Mouse (Mus musculus): ENCODE measurements around the gene Igdcc4. TPM values are rescaled to one million over a fixed set of nuclear protein-coding genes. Genes with fewer than 3 reads are reported as not detected.

Gene Igdcc4
- polyA plus RNA-seq, 1 experiment, result not detected

GRCm38 (mm10) chr9:65142399-65142798 lies 41.1 kb downstream of the Igdcc4 start:
- H3K4me3 ChIP-seq (replicated peaks), result no peak overlapping the region
- H3K9me3 ChIP-seq (ENCODE audit: control insufficient read depth, low read length), result peaks cover 4% of the 10 kb centered on the region; the same call in 1 of the 2 replicates
- TF ChIP-seq GATA1 (IDR thresholded peaks at IDR 0.05; ENCODE audit: low read length) (no peak), TAL1 (IDR thresholded peaks at IDR 0.05; ENCODE audit: low read length) (no peak)
- H3K36me3 ChIP-seq (ENCODE audit: control insufficient read depth), result no peaks in the 10 kb centered on the region
- peaks cover 74% of the 10 kb centered on the region for H3K27me3 ChIP-seq (ENCODE audit: control insufficient read depth)
- no peaks in the 10 kb centered on the region; the same call in 1 of the 2 replicates for H3K4me1 ChIP-seq (ENCODE audit: control insufficient read depth)

DNA sequence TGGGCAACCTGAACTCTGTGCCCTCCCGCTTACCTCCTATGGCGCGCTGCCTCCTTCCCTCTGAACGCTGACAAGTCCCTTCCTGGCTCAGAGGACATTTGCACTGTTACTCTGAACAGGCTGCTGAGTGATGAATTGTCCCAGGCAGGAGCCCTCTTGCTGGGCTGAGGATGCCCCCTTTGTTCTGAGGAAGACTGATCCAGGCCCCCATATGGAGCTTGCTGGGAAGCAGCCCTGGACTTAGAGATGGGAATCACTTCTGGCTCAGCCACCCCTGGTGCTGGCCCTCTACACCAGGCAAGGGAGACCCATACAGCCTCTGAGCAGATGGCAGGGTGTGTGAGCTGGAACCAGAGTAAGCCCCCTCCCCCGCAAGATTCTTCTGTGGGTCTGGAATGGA lies 44.7 kb downstream of the Igdcc4 start:
- peaks cover 46% of the 10 kb centered on the region for H3K27me3 ChIP-seq (ENCODE audit: control insufficient read depth)

GRCm38 (mm10) chr9:65148507-65148906 lies 47.2 kb downstream of the Igdcc4 start:
- Histone ChIP-seq H3K27me3 (ENCODE audit: control insufficient read depth) (peaks cover 26% of the 10 kb centered on the region), H3K4me3 (replicated peaks) (no peak overlapping the region), H3K9me3 (ENCODE audit: control insufficient read depth, low read length) (no peaks in the 10 kb centered on the region), H3K36me3 (ENCODE audit: control insufficient read depth) (no peaks in the 10 kb centered on the region), H3K4me1 (ENCODE audit: control insufficient read depth) (no peaks in the 10 kb centered on the region)
- TF ChIP-seq TAL1 (IDR thresholded peaks at IDR 0.05; ENCODE audit: low read length), result no peak
- TF ChIP-seq GATA1 (IDR thresholded peaks at IDR 0.05; ENCODE audit: low read length), result no peak

More for the DNA sequence above, 44.7 kb downstream of the Igdcc4 start:
- no peaks in the 10 kb centered on the region; the same call in 1 of the 2 replicates for H3K4me1 ChIP-seq (ENCODE audit: control insufficient read depth)
- no peak overlapping the region for H3K4me3 ChIP-seq (replicated peaks)
- H3K36me3 ChIP-seq (ENCODE audit: control insufficient read depth), result no peaks in the 10 kb centered on the region
- peaks cover 4% of the 10 kb centered on the region; the same call in 1 of the 2 replicates for H3K9me3 ChIP-seq (ENCODE audit: control insufficient read depth, low read length)
- TF ChIP-seq TAL1 (IDR thresholded peaks at IDR 0.05; ENCODE audit: low read length), result no peak
- no peak for TF ChIP-seq GATA1 (IDR thresholded peaks at IDR 0.05; ENCODE audit: low read length)

DNA sequence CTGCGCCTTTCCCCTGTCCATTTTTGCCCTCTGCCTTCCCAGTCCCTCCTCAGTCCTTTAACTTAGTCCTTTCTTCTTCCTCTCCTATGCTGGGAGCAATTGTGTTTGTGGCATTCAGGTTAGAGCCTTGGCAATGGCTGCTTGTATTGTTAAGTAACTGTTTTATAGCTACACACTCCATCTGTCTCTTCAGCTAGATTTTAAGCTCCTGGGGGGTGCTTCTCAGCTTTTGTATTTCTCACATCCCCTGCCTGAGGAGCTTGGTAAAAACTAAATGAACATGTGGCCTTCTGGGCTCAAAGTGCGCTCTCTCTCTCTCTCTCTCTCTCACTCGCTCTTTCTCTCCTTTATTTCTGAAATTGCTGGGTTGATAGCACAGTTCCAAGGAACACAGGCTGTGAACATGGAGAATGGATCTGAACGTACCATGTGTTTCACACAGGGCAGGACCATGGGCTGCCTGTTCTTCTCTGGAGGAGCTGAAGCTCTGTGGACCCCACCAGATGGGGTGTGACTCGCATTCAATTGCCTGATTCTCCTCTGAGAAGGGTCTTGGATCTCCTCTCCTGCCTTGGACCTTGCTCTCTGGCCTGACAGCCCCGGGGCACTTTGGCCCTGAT lies 51.5 kb downstream of the Igdcc4 start:
- H3K27me3 ChIP-seq (ENCODE audit: control insufficient read depth), result peaks cover 33% of the 10 kb centered on the region
- H3K4me3 ChIP-seq (replicated peaks), result no peak overlapping the region
- no peaks in the 10 kb centered on the region for H3K9me3 ChIP-seq (ENCODE audit: control insufficient read depth, low read length)
- no peak for TF ChIP-seq TAL1 (IDR thresholded peaks at IDR 0.05; ENCODE audit: low read length)
- no peak for TF ChIP-seq GATA1 (IDR thresholded peaks at IDR 0.05; ENCODE audit: low read length)
- no peaks in the 10 kb centered on the region for H3K4me1 ChIP-seq (ENCODE audit: control insufficient read depth)
- no peaks in the 10 kb centered on the region for H3K36me3 ChIP-seq (ENCODE audit: control insufficient read depth)

GRCm38 (mm10) chr9:65153331-65153711 lies 52.0 kb downstream of the Igdcc4 start:
- H3K27me3 ChIP-seq (ENCODE audit: control insufficient read depth), result peaks cover 38% of the 10 kb centered on the region
- no peak overlapping the region for H3K4me3 ChIP-seq (replicated peaks)
- no peak for TF ChIP-seq TAL1 (IDR thresholded peaks at IDR 0.05; ENCODE audit: low read length)
- no peak for TF ChIP-seq GATA1 (IDR thresholded peaks at IDR 0.05; ENCODE audit: low read length)
- H3K4me1 ChIP-seq (ENCODE audit: control insufficient read depth), result no peaks in the 10 kb centered on the region
- H3K36me3 ChIP-seq (ENCODE audit: control insufficient read depth), result no peaks in the 10 kb centered on the region
- no peaks in the 10 kb centered on the region for H3K9me3 ChIP-seq (ENCODE audit: control insufficient read depth, low read length)

DNA sequence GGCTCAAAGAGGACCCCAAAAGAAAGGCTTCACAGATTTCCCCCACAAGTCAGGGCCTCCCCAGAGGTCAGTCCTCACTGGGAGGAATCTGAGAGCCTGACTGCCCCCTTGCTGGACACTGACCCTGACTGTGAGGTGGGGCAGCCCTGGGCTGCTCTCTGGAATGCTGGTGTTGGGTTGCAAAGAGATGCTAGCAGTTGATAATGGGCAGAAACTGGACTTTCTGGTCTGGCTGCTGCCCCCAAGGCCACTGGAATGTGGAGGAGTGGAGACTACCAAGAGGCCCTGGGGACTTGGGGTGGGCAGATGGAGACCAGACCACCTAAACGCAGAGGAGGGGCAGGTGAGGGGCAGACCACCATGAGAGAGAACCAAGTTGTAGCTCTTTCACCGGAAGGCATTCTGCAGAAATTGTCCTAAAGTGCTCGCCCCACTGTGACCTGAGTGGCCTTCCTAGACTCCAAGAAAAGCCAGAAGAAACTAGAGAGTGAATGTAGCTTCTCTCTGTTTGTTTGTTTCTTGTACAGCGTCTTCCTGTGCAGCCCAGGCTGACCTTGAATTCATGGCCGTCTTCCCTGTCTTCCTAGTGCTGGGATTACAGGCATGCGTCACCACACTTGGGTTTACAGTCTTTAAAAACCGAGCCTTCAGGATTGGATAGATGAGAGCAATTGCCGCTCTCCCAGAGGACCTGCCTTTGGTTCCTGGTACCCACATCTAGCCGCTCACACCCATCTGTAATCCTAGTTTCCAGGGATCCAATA lies 53.6 kb downstream of the Igdcc4 start:
- H3K27me3 ChIP-seq (ENCODE audit: control insufficient read depth), result peaks cover 50% of the 10 kb centered on the region
- H3K4me3 ChIP-seq (replicated peaks), result no peak overlapping the region
- no peaks in the 10 kb centered on the region for H3K4me1 ChIP-seq (ENCODE audit: control insufficient read depth)
- TF ChIP-seq TAL1 (IDR thresholded peaks at IDR 0.05; ENCODE audit: low read length) (no peak), GATA1 (IDR thresholded peaks at IDR 0.05; ENCODE audit: low read length) (no peak)
- no peaks in the 10 kb centered on the region for H3K36me3 ChIP-seq (ENCODE audit: control insufficient read depth)
- H3K9me3 ChIP-seq (ENCODE audit: control insufficient read depth, low read length), result no peaks in the 10 kb centered on the region

GRCm38 (mm10) chr9:65156604-65157003 lies 55.3 kb downstream of the Igdcc4 start:
- no peaks in the 10 kb centered on the region for H3K4me1 ChIP-seq (ENCODE audit: control insufficient read depth)
- TF ChIP-seq TAL1 (IDR thresholded peaks at IDR 0.05; ENCODE audit: low read length) (no peak), GATA1 (IDR thresholded peaks at IDR 0.05; ENCODE audit: low read length) (no peak)
- H3K9me3 ChIP-seq (ENCODE audit: control insufficient read depth, low read length), result no peaks in the 10 kb centered on the region
- H3K27me3 ChIP-seq (ENCODE audit: control insufficient read depth), result peaks cover 67% of the 10 kb centered on the region
- no peaks in the 10 kb centered on the region for H3K36me3 ChIP-seq (ENCODE audit: control insufficient read depth)
- no peak overlapping the region for H3K4me3 ChIP-seq (replicated peaks)

GRCm38 (mm10) chr9:65157631-65158030 lies 56.3 kb downstream of the Igdcc4 start:
- no peaks in the 10 kb centered on the region for H3K36me3 ChIP-seq (ENCODE audit: control insufficient read depth)
- no peaks in the 10 kb centered on the region for H3K4me1 ChIP-seq (ENCODE audit: control insufficient read depth)
- H3K27me3 ChIP-seq (ENCODE audit: control insufficient read depth), result peaks cover 77% of the 10 kb centered on the region
- TF ChIP-seq TAL1 (IDR thresholded peaks at IDR 0.05; ENCODE audit: low read length) (no peak), GATA1 (IDR thresholded peaks at IDR 0.05; ENCODE audit: low read length) (no peak)
- no peaks in the 10 kb centered on the region for H3K9me3 ChIP-seq (ENCODE audit: control insufficient read depth, low read length)
- H3K4me3 ChIP-seq (replicated peaks), result no peak overlapping the region

- no peak overlapping the region for H3K4me3 ChIP-seq (replicated peaks)
- H3K27me3 ChIP-seq (ENCODE audit: control insufficient read depth), result peaks cover 95% of the 10 kb centered on the region
- TF ChIP-seq GATA1 (IDR thresholded peaks at IDR 0.05; ENCODE audit: low read length), result no peak
- TF ChIP-seq TAL1 (IDR thresholded peaks at IDR 0.05; ENCODE audit: low read length), result no peak
- no peaks in the 10 kb centered on the region for H3K36me3 ChIP-seq (ENCODE audit: control insufficient read depth)
- no peaks in the 10 kb centered on the region for H3K4me1 ChIP-seq (ENCODE audit: control insufficient read depth)
- H3K9me3 ChIP-seq (ENCODE audit: control insufficient read depth, low read length), result peaks cover 4% of the 10 kb centered on the region; the same call in 1 of the 2 replicates
Observed at GRCm38 (mm10) chr9:65161188-65161587, 59.9 kb downstream of the Igdcc4 start.

All from erythroblast, embryonic 14.5 days (primary cell).